Mouse (Mus musculus) liver, embryonic 14.5 days (tissue): ENCODE measurements around the gene Ccdc36.

ENCODE experiments used
- CTCF ChIP-seq: IDR thresholded peaks from 2 replicates; pipeline ENCODE4 v1.5.1; 2016; ENCODE audit warnings: antibody characterized with exemption, low read depth, control low read depth
- EP300 ChIP-seq: IDR thresholded peaks from 2 replicates; pipeline ENCODE4 v1.6.1; 2016; ENCODE audit warnings: antibody characterized with exemption, low read depth

DNA sequence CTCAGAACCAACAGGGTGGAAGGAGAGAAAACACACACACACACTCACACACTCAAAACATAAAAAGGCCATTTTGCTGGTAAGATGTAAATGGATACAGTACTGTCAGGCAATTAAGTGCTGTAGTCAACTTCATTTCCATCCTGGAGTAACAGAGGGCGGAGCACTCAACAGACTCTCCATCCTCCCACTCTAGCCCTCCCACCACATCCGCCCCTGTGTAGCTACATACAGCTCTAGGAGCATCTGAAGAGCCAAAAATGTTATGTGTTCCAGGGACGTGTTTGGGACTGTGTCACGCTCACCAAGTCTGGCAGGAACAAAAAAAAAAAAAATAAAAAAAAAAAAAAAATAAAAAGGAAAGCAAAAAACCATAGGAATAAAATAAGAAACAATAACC, 25.2 kb downstream of the Ccdc36 start:
- no peak for TF ChIP-seq EP300
- no peak for TF ChIP-seq CTCF
